Mouse (Mus musculus) thymus, postnatal 0 days (tissue): ENCODE data around the gene Kank1. TPM values are rescaled to one million over a fixed set of nuclear protein-coding genes. Genes with fewer than 3 reads are reported as not detected.

Experiments
- DNase-seq: peaks from one replicate; pipeline ENCODE4 v3.0.0-alpha.2; 2015; ENCODE audit warnings: low spot score
- polyA plus RNA-seq: library from polyadenylated mRNA; unstranded; fragments of >200 nt; fragmentation: Nextera tagmentation; extraction: Ambion mirVana; gene quantifications from 2 replicates; pipeline ENCODE4 v1.2.1, GENCODE M21; 2015

Gene Kank1
- polyA plus RNA-seq, 1 experiment from 2014 or later = 3.7 TPM

DNA sequence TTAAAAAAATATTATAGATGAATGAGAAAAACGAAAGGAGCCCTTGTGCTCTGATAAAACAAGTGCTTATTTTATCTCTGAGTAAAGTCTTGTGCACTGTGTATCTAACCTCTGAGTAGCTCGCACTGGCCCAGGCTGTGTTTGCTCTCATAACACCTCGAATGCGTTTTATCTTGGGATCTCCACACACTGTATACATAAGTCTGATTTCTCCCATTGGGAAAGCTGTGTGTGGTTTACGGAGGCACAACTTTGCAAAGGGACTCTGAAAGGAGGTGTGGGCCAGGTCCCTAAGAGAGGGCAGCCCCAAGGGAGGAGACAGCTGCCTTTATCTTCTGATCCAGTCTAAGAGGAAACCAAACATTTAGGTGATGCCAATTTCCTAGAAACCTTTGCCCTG lies 198.6 kb downstream of the Kank1 start:
- DNase-seq = no peak

DNA sequence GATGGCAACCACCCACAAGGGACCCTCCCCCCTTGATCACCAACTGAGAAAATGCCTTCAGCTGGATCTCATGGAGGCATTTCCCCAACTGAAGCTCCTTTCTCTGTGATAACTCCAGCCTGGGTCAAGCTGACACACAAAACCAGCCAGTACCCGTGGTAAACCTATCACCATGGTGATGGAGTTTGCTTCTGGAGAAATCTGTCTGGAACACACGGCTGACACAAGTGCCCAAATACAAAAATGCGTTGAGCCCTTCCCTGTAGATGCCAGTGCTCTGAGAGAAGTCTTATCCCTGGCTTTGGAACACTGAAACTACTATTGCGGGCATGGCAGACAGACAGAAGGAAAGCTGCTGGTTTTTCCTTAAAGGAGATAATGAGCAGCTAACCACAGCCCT lies 199.4 kb downstream of the Kank1 start:
- DNase-seq = no peak

GRCm38 (mm10) chr19:25436789-25437650 lies 200.2 kb downstream of the Kank1 start:
- no peak for DNase-seq

DNA sequence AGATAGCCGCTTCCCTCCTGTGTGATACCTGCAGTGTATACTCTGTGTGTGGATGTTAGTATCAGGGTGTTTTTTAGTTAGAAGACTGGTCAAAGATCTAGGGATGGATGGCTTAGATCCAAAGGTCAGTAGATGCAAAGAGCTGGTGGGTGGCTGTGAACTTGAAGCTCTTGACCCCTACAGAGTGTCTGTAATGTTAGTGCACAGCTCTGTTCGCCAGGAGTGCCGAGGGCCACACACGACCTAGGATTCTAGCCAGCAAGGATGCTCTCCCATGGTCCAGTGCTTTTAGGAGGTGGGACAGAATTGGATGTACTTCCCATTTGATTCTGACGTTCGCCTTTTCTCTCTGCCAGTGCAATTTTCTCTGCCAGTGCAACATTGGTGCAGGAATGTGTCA lies 201.5 kb downstream of the Kank1 start:
- DNase-seq = no peak

- DNase-seq = no peak
These were observed 203.0 kb downstream of the Kank1 start for GRCm38 (mm10) chr19:25439807-25440206.

GRCm38 (mm10) chr19:25440736-25441135 lies 204.0 kb downstream of the Kank1 start:
- no peak for DNase-seq

DNA sequence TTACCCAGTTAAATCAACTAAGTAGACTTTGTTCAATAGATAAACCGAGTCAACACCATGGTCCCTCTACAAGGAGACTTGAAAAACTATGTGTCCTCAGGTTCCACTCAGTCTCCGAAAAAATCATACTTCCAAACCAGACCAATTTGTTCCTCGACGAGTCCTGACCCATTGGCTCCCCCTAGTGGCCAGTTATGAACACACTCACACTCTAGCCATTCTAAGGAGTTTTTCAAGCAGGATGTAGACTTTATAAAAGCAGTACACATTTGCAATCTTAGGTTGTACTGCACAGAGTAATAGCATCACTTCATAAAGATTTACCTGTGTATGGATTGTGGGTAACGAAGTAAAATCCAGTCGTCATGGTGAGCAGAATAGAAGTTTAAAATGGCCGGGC lies 208.3 kb downstream of the Kank1 start:
- DNase-seq = peak; percentile 62

DNA sequence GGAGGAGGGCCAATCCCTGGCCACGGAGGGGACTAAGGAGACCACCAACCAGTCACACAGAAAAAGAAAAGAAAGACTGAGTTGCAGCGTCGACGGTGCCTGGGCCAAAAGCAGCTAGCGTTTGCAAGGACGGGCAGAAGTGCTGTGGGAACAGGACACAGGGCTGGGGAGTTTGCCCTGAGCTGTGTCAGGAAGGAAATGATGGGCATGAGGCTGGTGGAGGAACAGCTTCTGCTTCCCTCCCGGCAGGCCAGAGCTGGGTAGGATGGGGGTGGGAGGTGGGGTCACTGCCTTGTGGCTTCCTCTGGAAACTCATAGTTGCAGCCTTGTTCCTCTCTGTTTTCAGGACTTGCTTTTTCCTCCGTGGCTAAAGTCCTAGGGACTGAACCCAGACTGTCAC lies 209.1 kb downstream of the Kank1 start:
- no peak for DNase-seq

DNA sequence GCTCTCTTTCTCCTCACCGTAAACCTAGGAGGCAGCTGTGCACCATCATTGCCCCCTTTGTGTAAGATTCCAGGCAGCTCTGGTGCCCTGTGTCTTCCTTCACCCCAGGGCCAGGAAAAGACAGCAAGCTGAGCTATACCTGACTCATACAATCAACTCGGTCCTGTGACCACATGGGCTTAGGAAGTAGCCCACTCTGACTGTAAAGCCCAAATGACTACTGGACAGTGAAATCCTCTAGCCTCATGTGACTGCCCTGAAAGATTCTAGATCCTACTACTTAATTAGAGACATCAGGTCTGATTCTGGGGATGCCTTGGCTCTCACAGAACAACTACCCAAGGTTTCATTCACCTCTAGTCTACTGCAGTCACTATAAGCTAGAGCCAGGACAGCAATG lies 209.9 kb downstream of the Kank1 start:
- no peak for DNase-seq

- DNase-seq = no peak
These were observed 210.6 kb downstream of the Kank1 start for GRCm38 (mm10) chr19:25447373-25447772.

DNA sequence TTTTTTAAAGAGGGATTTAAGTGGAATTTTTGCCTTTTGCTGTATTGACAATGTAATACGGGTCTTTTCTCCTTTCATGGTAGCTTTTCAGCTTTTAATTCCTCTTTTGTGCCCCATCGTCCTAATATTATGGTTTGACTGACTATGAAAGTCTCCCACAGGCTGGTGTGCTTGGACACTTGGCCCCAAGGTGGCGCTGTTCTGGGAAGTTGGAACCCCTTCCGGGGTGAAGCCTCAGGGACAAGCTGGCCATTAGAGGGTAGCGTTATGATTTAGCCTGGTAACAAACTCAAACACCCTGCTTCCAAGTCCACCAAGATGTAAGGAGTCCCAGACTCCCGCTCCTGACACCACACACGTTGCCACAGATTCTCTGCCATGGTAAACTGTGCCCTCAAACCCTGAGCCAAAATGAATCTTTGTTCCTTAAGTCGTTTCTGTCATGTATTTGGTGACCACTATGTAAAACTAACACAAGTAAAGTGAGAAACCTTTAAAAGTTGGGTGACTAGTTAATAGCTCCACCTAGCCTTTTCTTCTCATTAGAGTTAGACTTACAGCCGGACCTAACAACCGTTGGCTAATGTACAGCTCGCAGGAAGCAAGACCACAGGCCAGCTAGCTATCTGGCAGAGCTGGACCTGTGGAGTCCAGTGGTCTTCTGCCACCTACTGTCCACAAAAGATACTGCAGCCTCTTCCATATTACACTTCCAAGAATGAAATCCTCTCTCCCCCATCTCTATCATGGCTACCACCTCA lies 214.3 kb downstream of the Kank1 start:
- no peak for DNase-seq

DNA sequence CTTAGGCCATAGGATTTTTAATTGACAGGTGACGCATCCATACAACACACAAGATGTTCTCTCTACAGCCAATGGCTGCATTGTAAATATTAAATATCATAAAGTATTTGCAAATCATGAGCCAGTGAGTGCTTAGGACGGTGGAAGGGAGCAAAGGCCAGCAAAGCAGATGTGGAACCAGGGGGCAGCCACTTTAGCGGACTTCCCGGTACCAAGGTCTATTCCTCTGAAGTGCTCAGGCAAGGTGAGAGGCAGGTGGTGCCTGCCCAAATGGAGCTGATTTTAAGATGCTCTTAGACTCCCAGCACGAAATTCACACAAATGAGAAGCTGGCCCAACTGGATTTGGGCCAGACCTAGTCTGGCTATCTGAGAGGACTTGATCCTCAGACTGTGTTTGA lies 216.4 kb downstream of the Kank1 start:
- DNase-seq = no peak

- DNase-seq = no peak
These were observed 224.0 kb downstream of the Kank1 start for GRCm38 (mm10) chr19:25460760-25461159.

DNA sequence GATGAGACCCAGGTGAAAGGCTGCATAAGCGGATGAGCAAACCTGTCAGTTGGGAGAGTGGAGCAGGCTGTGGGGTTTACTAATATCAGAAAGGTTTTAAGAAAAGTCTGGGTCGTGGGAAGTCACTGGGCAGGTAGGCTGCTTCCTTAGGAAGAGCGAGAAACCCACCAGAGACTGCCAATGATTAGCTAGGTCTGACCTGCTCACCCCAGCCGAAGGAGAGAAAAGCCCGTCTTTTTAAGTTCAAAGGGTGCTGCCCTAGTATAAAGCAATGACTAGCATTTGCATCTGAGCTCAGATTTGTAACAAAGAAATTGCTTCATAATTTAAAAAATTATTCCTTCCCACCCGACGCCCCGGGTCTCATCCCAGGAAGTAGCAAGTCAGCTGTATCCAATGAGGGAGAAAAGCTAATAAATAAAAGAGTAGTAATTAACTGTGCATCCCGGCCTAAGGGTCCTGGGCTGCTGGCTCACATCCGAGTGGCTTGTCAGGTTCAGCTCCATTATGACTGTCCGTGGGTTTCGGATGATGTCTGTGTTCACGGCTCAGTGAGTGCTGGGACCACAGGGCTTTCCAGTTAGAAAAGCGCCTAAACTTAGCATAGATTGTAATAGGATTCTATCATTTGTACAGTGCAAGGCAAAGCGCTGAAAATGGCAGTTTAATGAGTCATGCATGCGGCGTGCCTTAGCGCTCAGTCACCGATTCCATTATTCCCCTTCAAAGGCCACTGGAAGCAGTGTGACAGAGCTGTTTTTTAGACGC lies 225.0 kb downstream of the Kank1 start:
- DNase-seq = no peak

DNA sequence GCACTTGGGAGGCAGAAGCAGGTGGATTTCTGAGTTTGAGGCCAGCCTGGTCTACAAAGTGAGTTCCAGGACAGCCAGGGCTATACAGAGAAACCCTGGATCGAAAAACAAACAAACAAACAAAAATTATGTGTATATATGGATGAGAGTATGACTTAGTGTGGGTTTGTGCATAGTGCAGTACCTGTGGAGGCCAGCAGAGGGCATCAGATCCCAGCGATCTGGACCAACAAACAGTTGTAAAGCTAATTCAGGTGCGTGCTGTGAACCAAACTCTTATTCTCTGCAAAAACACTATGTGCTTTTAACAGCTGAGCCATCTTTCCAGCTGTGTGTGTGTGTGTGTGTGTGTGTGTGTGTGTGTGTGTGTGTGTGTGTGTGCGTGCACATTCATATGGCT lies 239.0 kb downstream of the Kank1 start:
- DNase-seq = peak; percentile 9

- no peak for DNase-seq
These were observed 242.4 kb downstream of the Kank1 start for GRCm38 (mm10) chr19:25479152-25479669.

DNA sequence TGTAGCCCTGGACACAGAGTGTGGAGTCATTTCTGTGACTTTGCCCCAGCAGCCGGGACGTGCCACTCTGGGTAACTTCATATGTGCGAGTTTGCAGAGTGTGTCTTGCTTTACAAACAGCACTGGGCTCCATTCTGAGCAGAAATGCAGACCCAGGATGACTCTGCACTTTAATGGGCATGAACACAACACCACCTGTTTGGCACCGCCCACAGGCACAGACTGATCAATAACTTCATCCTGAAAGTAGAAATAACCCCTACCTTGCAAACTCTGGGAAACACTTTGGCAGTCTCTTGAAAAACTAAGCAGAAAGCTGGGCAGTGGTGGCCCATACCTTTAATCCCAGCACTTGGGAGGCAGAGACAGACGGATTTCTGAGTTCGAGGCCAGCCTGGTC lies 244.0 kb downstream of the Kank1 start:
- no peak for DNase-seq
